Mouse (Mus musculus) bone marrow macrophage, adult 2 months (primary cell): ENCODE results near the gene Trim16.

Experiments used
- CTCF ChIP-seq: IDR thresholded peaks from 2 replicates; pipeline ENCODE4 v1.5.1; 2012; ENCODE audit warnings: low read depth, mild to moderate bottlenecking, low read length, moderate library complexity
- POLR2A ChIP-seq: IDR thresholded peaks from 2 replicates; pipeline ENCODE4 v1.6.1; 2012; ENCODE audit warnings: mild to moderate bottlenecking, low read depth, low read length, borderline replicate concordance

DNA sequence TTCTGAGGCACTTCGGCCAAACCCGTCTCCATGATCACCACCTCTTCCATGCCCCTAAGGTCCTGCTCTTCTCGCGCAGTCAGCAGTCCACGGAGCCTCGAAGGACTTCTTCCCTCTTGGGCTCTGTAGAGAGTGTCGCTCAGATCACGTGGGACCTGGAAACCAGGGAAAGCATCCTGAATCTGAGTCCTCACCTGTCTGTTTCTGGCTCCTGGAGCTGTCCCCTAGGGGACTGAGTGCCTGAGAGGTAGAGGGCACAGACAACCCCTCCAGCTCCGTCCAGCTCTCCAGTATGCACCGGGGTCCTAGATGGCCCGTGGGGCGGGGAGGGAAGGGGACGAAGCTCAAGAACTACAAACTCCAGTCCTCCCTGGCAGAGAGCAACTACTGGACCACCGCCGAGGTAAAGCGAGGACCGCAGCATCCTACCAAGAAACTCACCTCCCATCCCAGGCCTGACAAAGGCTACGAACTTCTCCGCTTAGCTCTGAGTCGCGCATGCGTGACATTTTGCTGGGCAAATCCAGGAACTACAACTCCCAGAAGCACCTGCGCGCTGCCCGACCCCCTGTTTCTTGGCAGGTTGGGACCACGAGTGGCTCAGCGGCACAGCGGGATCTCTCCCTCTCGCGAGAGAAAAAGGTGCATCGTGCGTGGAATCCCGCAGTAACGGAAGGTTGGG is 31.0 kb upstream of the Trim16 start, which contains the start of gene Zfp286:
- no peak for TF ChIP-seq POLR2A
- TF ChIP-seq CTCF = no peak
